Mouse (Mus musculus) kidney, adult 2 months (tissue): Measurements from ENCODE around the gene Pld1.

Experiments used
- CTCF ChIP-seq: fragments of 200-500 bp; conservative IDR thresholded peaks from 2 replicates; pipeline ENCODE4 v1.5.1; 2011; ENCODE audit warnings: low read depth, mild to moderate bottlenecking, control low read depth, low read length, moderate library complexity, mixed read lengths; ENCODE audit not compliant: insufficient read depth, insufficient read length
- POLR2A ChIP-seq: fragments of 200-500 bp; IDR thresholded peaks from one replicate; pipeline ENCODE4 v1.6.1; 2011; ENCODE audit warnings: low read depth, low read length, control low read depth

DNA sequence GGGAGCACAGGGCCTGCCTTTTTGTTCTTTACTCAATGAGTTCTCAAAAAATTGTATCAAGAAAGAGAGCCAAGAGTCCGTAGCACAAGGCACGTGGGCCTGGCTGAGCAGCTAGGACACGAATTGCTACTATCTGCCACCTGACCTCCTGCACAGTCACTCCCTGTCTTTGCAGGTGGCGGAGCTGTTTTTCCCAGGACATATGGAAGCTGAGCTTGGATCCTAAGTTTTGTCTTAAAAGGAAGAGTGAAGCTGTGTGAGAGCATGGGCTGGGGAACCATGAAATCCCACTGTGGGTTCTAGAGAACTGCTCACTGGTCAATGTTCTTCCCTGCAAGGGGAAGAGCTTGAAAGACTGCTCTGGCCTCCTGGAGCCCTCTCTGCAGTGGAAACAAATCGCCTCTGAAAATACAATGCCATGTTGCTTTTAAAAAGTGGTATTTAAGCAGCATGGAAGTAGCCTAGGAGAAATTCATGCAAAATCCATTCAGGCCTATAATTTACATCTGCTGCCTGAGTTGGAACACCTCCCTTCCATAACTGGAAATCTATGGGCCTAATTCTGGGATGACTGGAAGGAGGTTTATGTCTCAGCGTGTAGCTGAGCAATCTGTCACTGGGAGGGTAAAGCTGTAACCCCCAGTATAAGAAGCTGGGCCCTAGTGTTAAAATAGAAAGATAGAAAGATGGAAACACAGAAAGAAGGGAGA lies 229.5 kb downstream of the Pld1 start:
- TF ChIP-seq CTCF (no peak), POLR2A (no peak)
